In the genomic region with DNA sequence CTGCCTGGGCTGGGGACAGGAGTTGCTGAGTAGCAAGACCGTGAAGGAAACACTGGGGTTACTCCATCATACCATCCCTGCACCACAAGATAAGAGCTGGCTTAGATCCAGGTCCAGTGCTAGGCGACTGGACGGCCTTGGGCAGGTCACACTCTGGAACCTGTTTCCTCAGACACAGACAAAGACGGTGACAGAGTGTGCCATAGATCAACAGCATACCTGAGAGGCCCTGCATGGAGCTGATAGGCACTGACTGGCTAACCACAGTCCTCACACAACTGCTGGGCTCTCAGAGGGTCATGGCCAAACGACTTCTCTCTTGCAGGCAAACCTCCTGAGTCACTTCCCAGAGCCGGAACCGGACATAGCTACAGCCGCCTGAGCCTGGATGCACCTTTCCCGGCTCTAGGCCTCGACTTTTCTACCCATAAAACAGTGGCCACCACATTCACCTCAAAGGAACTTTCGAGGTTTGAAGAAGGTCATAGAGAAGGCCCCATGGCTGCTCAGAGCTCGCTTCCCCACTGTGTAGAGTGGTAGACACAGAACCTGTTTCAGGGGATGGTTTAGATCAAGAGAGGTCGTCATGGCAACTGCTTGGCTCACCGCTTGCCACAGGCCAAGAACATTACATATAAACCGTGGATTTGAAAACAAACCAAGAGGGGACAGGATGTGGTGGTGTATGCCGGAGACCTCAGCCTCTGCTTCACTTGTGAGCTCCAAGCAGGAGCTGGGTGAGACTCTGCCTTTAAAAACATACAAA, we compare ENCODE assay signal across 7 mouse cellular contexts. TPM values are rescaled to one million over a fixed set of nuclear protein-coding genes. Genes with fewer than 3 reads are reported as not detected.
DNase-seq lines count a peak whose midpoint lies in the region; ATAC-seq and TF ChIP-seq lines count a peak whose summit lies in the region.

No protein-coding gene starts in this region.

- H3K27me3 ChIP-seq in liver, embryonic 12.5 days (replicated peaks), result peaks cover 4% of the 10 kb centered on the region; the same call in 1 of the 2 replicates

- TF ChIP-seq POLR2A in lung, adult 2 months (IDR thresholded peaks at IDR 0.05; ENCODE audit: borderline replicate concordance, extremely low read depth, low read depth, low read length), result no peak
- no peak for TF ChIP-seq POLR2A in cortical plate, adult 2 months (IDR thresholded peaks at IDR 0.05; ENCODE audit: extremely low read depth, insufficient read depth, low read length)

- TF ChIP-seq CTCF in lung, adult 2 months (IDR thresholded peaks at IDR 0.05; ENCODE audit: insufficient read depth, low read length), result no peak
- no peak for TF ChIP-seq CTCF in cortical plate, adult 2 months (IDR thresholded peaks at IDR 0.05; ENCODE audit: extremely low read depth, insufficient read depth, low read length)

- ATAC-seq in liver, embryonic 12.5 days, result peak; percentile 40
- ATAC-seq in neutrophil, adult 5-6 weeks (ENCODE audit: extremely low read depth, insufficient number of reproducible peaks, low FRiP score, poor library complexity, severe bottlenecking), result peak; percentile 64
- no peak for ATAC-seq in frontal cortex, adult (ENCODE audit: low TSS enrichment)

- H3K4me2 ChIP-seq in liver, embryonic 12.5 days, result 0 out of 2 replicates have a peak overlapping the region, but pooled peaks have one; percentile 11

- peaks cover 4% of the 10 kb centered on the region; the same call in 1 of the 2 replicates for H3K9me3 ChIP-seq in liver, embryonic 12.5 days (replicated peaks)

- H3K36me3 ChIP-seq in liver, embryonic 12.5 days, result no peaks in the 10 kb centered on the region

- peak; percentile 66 to 83 for DNase-seq in lung, adult 18-20 months
- no peak for DNase-seq in lung, adult 2 months
- no peak for DNase-seq in gastrocnemius, adult 8-10 months (ENCODE audit: low spot score in 2 of 2)

- H3K4me3 ChIP-seq in lung, adult 2 months (replicated peaks; ENCODE audit: extremely low read depth, low read depth, low read length), result no peak overlapping the region
- H3K4me3 ChIP-seq in cortical plate, adult 2 months (ENCODE audit: insufficient read depth, low read length), result no peak overlapping the region
- no peak overlapping the region for H3K4me3 ChIP-seq in liver, embryonic 12.5 days

- H3K27ac ChIP-seq in cortical plate, adult 2 months (ENCODE audit: insufficient read depth, low read length), result peak overlapping the region; percentile 56; the same call in 1 of the 2 replicates
- peak overlapping the region; percentile 38; the same call in 1 of the 2 replicates for H3K27ac ChIP-seq in liver, embryonic 12.5 days

- WGBS in lung, adult 2 months, result 25% methylated on average over 16 of the region's 16 CpGs
- WGBS in liver, embryonic 12.5 days (ENCODE audit: insufficient replicate concordance), result 22% methylated on average over 16 of the region's 16 CpGs

- peak overlapping the region; percentile 22; the same call in 1 of the 2 replicates for H3K9ac ChIP-seq in liver, embryonic 12.5 days

- H3K4me1 ChIP-seq in lung, adult 2 months (ENCODE audit: control insufficient read depth, insufficient read depth, low read length), result peaks cover 21% of the 10 kb centered on the region
- peaks cover 8% of the 10 kb centered on the region; the same call in 1 of the 2 replicates for H3K4me1 ChIP-seq in cortical plate, adult 2 months (ENCODE audit: control insufficient read depth, insufficient read depth, low read length)
- peaks cover 55% of the 10 kb centered on the region for H3K4me1 ChIP-seq in liver, embryonic 12.5 days

RNA-seq across cellular contexts. Expression of gene Paqr7, which starts 1.5 kb away (rescaled TPM):
- polyA plus RNA-seq in lung, adult 2 months (2012; rRNA removed), result 146 and 205 TPM in 2 replicates
- 78.7 and 81.5 TPM in 2 replicates for polyA plus RNA-seq in cortical plate, adult 2 months (2012; rRNA removed)
- polyA plus RNA-seq in liver, embryonic 12.5 days (2016; fragmentation: Nextera tagmentation; extraction: Ambion mirVana), result 6.5 and 7.2 TPM in 2 replicates
- total RNA-seq in neutrophil, adult 5-6 weeks (2017), result 3.5 and 3.7 TPM in 2 replicates
- total RNA-seq in gastrocnemius, adult 8-10 months (2022), result 1 to 10 TPM; 2.8 to 5.5 (median 5.0) TPM

RNA-seq across cellular contexts. Expression of gene Aunip, which starts 15.8 kb away (rescaled TPM):
- not detected in 2 replicates for polyA plus RNA-seq in lung, adult 2 months (2012; rRNA removed)
- 0.23 and 0.31 TPM in 2 replicates for polyA plus RNA-seq in cortical plate, adult 2 months (2012; rRNA removed)
- polyA plus RNA-seq in liver, embryonic 12.5 days (2016; fragmentation: Nextera tagmentation; extraction: Ambion mirVana), result 26.9 and 27.6 TPM in 2 replicates
- total RNA-seq in neutrophil, adult 5-6 weeks (2017), result not detected in 2 replicates
- total RNA-seq in gastrocnemius, adult 8-10 months (2022), result not detected

RNA-seq across cellular contexts. Expression of gene Stmn1, which starts 26.8 kb away (rescaled TPM):
- 18.8 and 38.6 TPM in 2 replicates for polyA plus RNA-seq in lung, adult 2 months (2012; rRNA removed)
- polyA plus RNA-seq in cortical plate, adult 2 months (2012; rRNA removed), result 901 and 956 TPM in 2 replicates
- polyA plus RNA-seq in liver, embryonic 12.5 days (2016; fragmentation: Nextera tagmentation; extraction: Ambion mirVana), result 558 and 570 TPM in 2 replicates
- total RNA-seq in neutrophil, adult 5-6 weeks (2017), result 9.9 and 16.6 TPM in 2 replicates
- 1 to 10 TPM; 2.7 to 4.4 (median 2.8) TPM for total RNA-seq in gastrocnemius, adult 8-10 months (2022)

RNA-seq across cellular contexts. Expression of gene Mtfr1l, which starts 40.2 kb away (rescaled TPM):
- 115 and 169 TPM in 2 replicates for polyA plus RNA-seq in lung, adult 2 months (2012; rRNA removed)
- 111 and 118 TPM in 2 replicates for polyA plus RNA-seq in cortical plate, adult 2 months (2012; rRNA removed)
- polyA plus RNA-seq in liver, embryonic 12.5 days (2016; fragmentation: Nextera tagmentation; extraction: Ambion mirVana), result 69.3 and 72.1 TPM in 2 replicates
- 37.7 and 39.2 TPM in 2 replicates for total RNA-seq in neutrophil, adult 5-6 weeks (2017)
- 100 to 1,000 TPM; 129 to 173 (median 151) TPM for total RNA-seq in gastrocnemius, adult 8-10 months (2022)

RNA-seq across cellular contexts. Expression of gene Selenon, which starts 57.0 kb away (rescaled TPM):
- polyA plus RNA-seq in lung, adult 2 months (2012; rRNA removed), result 36.2 and 42.2 TPM in 2 replicates
- 19.0 and 20.4 TPM in 2 replicates for polyA plus RNA-seq in cortical plate, adult 2 months (2012; rRNA removed)
- 12.5 and 14.1 TPM in 2 replicates for polyA plus RNA-seq in liver, embryonic 12.5 days (2016; fragmentation: Nextera tagmentation; extraction: Ambion mirVana)
- total RNA-seq in neutrophil, adult 5-6 weeks (2017), result 44.2 and 44.3 TPM in 2 replicates
- total RNA-seq in gastrocnemius, adult 8-10 months (2022), result 1 to 10 TPM; 2.8 to 3.8 (median 3.2) TPM

Comparison
In these comparisons a context has a peak if more than half of its experiments do, and no peak if none do; other contexts are left out.
1. DNase-seq: peak in lung, adult 18-20 months (2 of 2); none in lung, adult 2 months (single experiment) and gastrocnemius, adult 8-10 months (0 of 2).
2. RNA of gene Aunip, which starts 15.8 kb away (polyA plus RNA-seq): 26.9 to 27.6 TPM in liver, embryonic 12.5 days; 0.23 to 0.31 TPM in cortical plate, adult 2 months and not detected in lung, adult 2 months; every median in the first group is over 10 times any median in the second.
3. RNA of gene Stmn1, which starts 26.8 kb away (polyA plus RNA-seq): 901 to 956 TPM in cortical plate, adult 2 months and 558 to 570 TPM in liver, embryonic 12.5 days; 18.8 to 38.6 TPM in lung, adult 2 months; every median in the first group is over 10 times any median in the second.